Mouse (Mus musculus): ENCODE measurements at regions not wholly inside any gene's neighbourhood (a gene's known extent, or its start where the extent isn't known, plus 50 kb on each side); places are given as distances from the start of the nearest gene placed in this dataset.

GRCm38 (mm10) chr9:122635138-122635964 lies 111.8 kb upstream of the Topaz1 start:
- H3K27me3 ChIP-seq (replicated peaks; ENCODE audit: control insufficient read depth, insufficient read depth, low read length) = no peaks in the 10 kb centered on the region; the same call in 1 of the 2 replicates
- TF ChIP-seq CTCF (conservative IDR thresholded peaks at IDR 0.05; ENCODE audit: insufficient read depth, insufficient read length, low read depth, low read length) (no peak; the same call in 1 of the 2 replicates), POLR2A (IDR thresholded peaks at IDR 0.05; ENCODE audit: low read depth, low read length) (no peak)
- no peak overlapping the region for H3K27ac ChIP-seq (ENCODE audit: insufficient read depth, low read depth, low read length)
- 28% methylated on average over 10 of the region's 10 CpGs for WGBS
- DNase-seq = peak; percentile 95
- H3K4me3 ChIP-seq (ENCODE audit: insufficient read depth, low read depth, low read length) = no peak overlapping the region
- H3K36me3 ChIP-seq (ENCODE audit: control insufficient read depth, insufficient read depth, low read length) = no peaks in the 10 kb centered on the region
- peaks cover 6% of the 10 kb centered on the region for H3K4me1 ChIP-seq (ENCODE audit: control insufficient read depth, insufficient read depth, low read length)

DNA sequence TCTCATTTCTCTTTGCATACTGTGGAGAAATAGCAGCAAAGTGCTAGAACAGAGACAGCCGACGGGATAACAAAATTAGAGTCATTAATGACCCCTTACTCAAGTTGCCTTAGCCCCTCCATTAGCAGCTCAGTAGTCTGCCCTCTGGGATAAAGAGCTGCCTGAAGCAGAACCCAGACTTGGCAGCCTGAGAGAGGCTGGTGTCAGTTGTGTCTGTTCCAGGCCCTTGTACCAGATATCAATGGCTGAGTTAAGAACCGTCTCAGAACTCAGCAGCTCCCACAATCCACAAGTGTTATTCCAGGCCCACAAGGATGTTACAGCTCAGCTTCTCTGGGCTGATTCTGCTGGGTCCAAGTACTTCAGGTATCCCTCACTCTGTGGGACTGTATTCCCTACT lies 109.6 kb upstream of the Topaz1 start:
- no peaks in the 10 kb centered on the region for H3K27me3 ChIP-seq (replicated peaks; ENCODE audit: control insufficient read depth, insufficient read depth, low read length)
- peak; percentile 39 for DNase-seq
- H3K27ac ChIP-seq (ENCODE audit: insufficient read depth, low read depth, low read length) = no peak overlapping the region
- H3K4me3 ChIP-seq (ENCODE audit: insufficient read depth, low read depth, low read length) = no peak overlapping the region
- TF ChIP-seq POLR2A (IDR thresholded peaks at IDR 0.05; ENCODE audit: low read depth, low read length) (no peak), CTCF (conservative IDR thresholded peaks at IDR 0.05; ENCODE audit: insufficient read depth, insufficient read length, low read depth, low read length) (no peak)
- no peaks in the 10 kb centered on the region for H3K36me3 ChIP-seq (ENCODE audit: control insufficient read depth, insufficient read depth, low read length)
- peaks cover 6% of the 10 kb centered on the region for H3K4me1 ChIP-seq (ENCODE audit: control insufficient read depth, insufficient read depth, low read length)
- WGBS = 69% methylated on average over 3 of the region's 3 CpGs

- no peak for DNase-seq
- Histone ChIP-seq H3K27me3 (replicated peaks; ENCODE audit: control insufficient read depth, insufficient read depth, low read length) (no peaks in the 10 kb centered on the region), H3K4me1 (ENCODE audit: control insufficient read depth, insufficient read depth, low read length) (peaks cover 6% of the 10 kb centered on the region), H3K36me3 (ENCODE audit: control insufficient read depth, insufficient read depth, low read length) (no peaks in the 10 kb centered on the region), H3K27ac (ENCODE audit: insufficient read depth, low read depth, low read length) (no peak overlapping the region), H3K4me3 (ENCODE audit: insufficient read depth, low read depth, low read length) (no peak overlapping the region)
- 91% methylated on average over 4 of the region's 4 CpGs for WGBS
- no peak for TF ChIP-seq CTCF (conservative IDR thresholded peaks at IDR 0.05; ENCODE audit: insufficient read depth, insufficient read length, low read depth, low read length)
- TF ChIP-seq POLR2A (IDR thresholded peaks at IDR 0.05; ENCODE audit: low read depth, low read length) = no peak
These were observed 107.9 kb upstream of the Topaz1 start for GRCm38 (mm10) chr9:122639239-122639638.

DNA sequence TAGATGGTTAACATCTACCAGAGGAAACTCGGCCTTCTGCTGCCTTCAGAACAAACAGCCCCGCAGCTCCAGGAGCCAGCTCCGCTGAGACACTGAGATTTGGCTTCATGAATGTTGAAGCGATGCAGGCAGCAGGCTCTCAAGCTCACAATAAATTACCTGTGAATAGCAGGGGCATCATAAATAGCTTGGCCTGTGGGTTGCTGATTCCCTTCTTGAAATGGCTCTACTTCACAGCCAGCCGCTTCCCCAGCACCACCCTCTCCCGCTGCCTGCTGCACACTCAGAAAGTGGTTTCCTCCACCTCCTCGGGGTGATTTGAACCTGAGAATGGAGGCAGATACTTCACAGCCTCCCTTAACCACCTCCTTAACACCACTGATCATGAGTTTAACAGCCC lies 104.2 kb upstream of the Topaz1 start:
- Histone ChIP-seq H3K4me3 (ENCODE audit: insufficient read depth, low read depth, low read length) (no peak overlapping the region), H3K36me3 (ENCODE audit: control insufficient read depth, insufficient read depth, low read length) (no peaks in the 10 kb centered on the region), H3K27ac (ENCODE audit: insufficient read depth, low read depth, low read length) (no peak overlapping the region), H3K27me3 (replicated peaks; ENCODE audit: control insufficient read depth, insufficient read depth, low read length) (no peaks in the 10 kb centered on the region), H3K4me1 (ENCODE audit: control insufficient read depth, insufficient read depth, low read length) (no peaks in the 10 kb centered on the region)
- no peak for TF ChIP-seq CTCF (conservative IDR thresholded peaks at IDR 0.05; ENCODE audit: insufficient read depth, insufficient read length, low read depth, low read length)
- TF ChIP-seq POLR2A (IDR thresholded peaks at IDR 0.05; ENCODE audit: low read depth, low read length) = no peak
- 48% methylated on average over 7 of the region's 7 CpGs for WGBS
- DNase-seq = no peak

DNA sequence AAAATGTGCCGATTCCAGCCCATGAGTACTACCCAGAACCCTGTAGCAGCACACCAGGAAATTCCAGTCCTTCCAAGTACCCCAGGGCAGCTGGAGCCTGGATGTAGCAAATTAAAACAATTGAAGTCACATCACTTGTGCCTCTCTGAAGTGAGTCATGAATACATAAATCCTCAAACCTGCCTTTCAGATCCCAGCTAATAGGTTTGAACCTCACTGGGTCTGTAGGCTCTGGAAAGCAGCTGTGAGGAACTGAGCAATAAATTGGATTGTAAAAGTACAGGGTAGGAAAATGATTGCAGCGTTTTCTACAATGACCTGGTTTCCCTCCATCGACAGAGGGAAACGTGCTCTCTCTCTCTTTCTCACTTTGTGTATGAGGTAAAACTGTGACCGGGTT lies 101.6 kb upstream of the Topaz1 start:
- TF ChIP-seq POLR2A (IDR thresholded peaks at IDR 0.05; ENCODE audit: low read depth, low read length) (no peak), CTCF (conservative IDR thresholded peaks at IDR 0.05; ENCODE audit: insufficient read depth, insufficient read length, low read depth, low read length) (no peak)
- no peaks in the 10 kb centered on the region for H3K36me3 ChIP-seq (ENCODE audit: control insufficient read depth, insufficient read depth, low read length)
- no peak overlapping the region for H3K4me3 ChIP-seq (ENCODE audit: insufficient read depth, low read depth, low read length)
- H3K27ac ChIP-seq (ENCODE audit: insufficient read depth, low read depth, low read length) = no peak overlapping the region
- no peaks in the 10 kb centered on the region for H3K27me3 ChIP-seq (replicated peaks; ENCODE audit: control insufficient read depth, insufficient read depth, low read length)
- 41% methylated on average over 5 of the region's 5 CpGs for WGBS
- H3K4me1 ChIP-seq (ENCODE audit: control insufficient read depth, insufficient read depth, low read length) = no peaks in the 10 kb centered on the region
- no peak for DNase-seq

DNA sequence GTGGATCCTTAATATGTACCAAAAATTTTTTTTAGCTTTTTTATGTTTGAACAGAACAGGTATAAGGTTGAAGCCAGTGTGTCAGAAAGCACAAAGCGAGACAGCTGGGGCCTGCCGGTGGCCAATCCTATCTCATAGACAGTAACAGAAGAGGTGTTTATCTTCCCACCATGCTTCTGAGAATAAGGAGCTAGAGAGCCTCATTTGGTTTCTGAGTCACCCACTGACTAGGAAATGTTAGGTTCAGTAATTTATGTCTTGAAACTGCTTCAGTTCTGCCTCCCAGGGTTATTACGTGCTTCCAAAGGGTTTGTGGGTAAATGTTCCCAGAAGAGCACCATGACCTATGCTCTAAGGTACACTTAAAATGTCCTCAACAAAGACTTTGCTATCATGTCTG lies 96.3 kb upstream of the Topaz1 start:
- Histone ChIP-seq H3K4me3 (ENCODE audit: insufficient read depth, low read depth, low read length) (no peak overlapping the region), H3K27me3 (replicated peaks; ENCODE audit: control insufficient read depth, insufficient read depth, low read length) (no peaks in the 10 kb centered on the region), H3K36me3 (ENCODE audit: control insufficient read depth, insufficient read depth, low read length) (no peaks in the 10 kb centered on the region), H3K4me1 (ENCODE audit: control insufficient read depth, insufficient read depth, low read length) (no peaks in the 10 kb centered on the region), H3K27ac (ENCODE audit: insufficient read depth, low read depth, low read length) (no peak overlapping the region)
- no peak for TF ChIP-seq POLR2A (IDR thresholded peaks at IDR 0.05; ENCODE audit: low read depth, low read length)
- TF ChIP-seq CTCF (conservative IDR thresholded peaks at IDR 0.05; ENCODE audit: insufficient read depth, insufficient read length, low read depth, low read length) = no peak
- DNase-seq = no peak
- 69% methylated on average over 3 of the region's 3 CpGs for WGBS

DNA sequence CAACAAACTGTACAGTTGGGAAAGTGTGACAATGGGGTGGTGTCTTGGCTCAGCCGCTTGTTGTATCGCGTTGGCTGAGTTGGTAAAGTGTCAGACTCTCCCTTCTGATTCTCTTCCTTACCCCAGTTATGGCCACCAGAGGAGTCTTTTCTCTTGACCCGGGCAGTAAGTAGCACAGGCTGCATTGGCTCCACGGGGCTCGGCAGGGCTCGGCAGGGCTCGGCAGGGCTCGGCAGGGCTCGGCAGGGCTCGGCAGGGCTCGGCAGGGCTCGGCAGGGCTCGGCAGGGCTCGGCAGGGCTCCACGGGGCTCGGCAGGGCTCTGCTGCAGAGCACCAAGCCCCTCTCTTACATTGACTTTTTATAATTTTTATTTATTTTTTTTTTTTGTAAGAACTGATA lies 91.6 kb upstream of the Topaz1 start:
- Histone ChIP-seq H3K27me3 (replicated peaks; ENCODE audit: control insufficient read depth, insufficient read depth, low read length) (no peaks in the 10 kb centered on the region), H3K27ac (ENCODE audit: insufficient read depth, low read depth, low read length) (no peak overlapping the region), H3K4me1 (ENCODE audit: control insufficient read depth, insufficient read depth, low read length) (no peaks in the 10 kb centered on the region), H3K4me3 (ENCODE audit: insufficient read depth, low read depth, low read length) (no peak overlapping the region), H3K36me3 (ENCODE audit: control insufficient read depth, insufficient read depth, low read length) (no peaks in the 10 kb centered on the region)
- peak; percentile 40 for DNase-seq
- WGBS = 53% methylated on average over 17 of the region's 17 CpGs
- no peak for TF ChIP-seq CTCF (conservative IDR thresholded peaks at IDR 0.05; ENCODE audit: insufficient read depth, insufficient read length, low read depth, low read length)
- TF ChIP-seq POLR2A (IDR thresholded peaks at IDR 0.05; ENCODE audit: low read depth, low read length) = no peak

All from kidney, adult 2 months (tissue).